Mouse (Mus musculus) ES-E14 (cell line): ENCODE measurements around the gene Apeh. TPM values are rescaled to one million over a fixed set of nuclear protein-coding genes. Genes with fewer than 3 reads are reported as not detected.

ENCODE experiments used
- DNase-seq: peaks from one replicate; pipeline ENCODE4 v3.0.0-alpha.2; 2013; ENCODE audit warnings: low read depth, low spot score
- H3K27ac ChIP-seq: 2 replicates; pipeline ENCODE4 v1.5.1; 2012; ENCODE audit warnings: low read depth, mild to moderate bottlenecking, low read length, moderate library complexity, mixed read lengths; ENCODE audit not compliant: poor library complexity, insufficient read depth, severe bottlenecking
- H3K36me3 ChIP-seq: 2 replicates; pipeline ENCODE4 v1.6.1; 2012; ENCODE audit warnings: mild to moderate bottlenecking, low read length, moderate library complexity, mixed read lengths; ENCODE audit not compliant: control insufficient read depth, poor library complexity, insufficient read depth, severe bottlenecking
- H3K4me1 ChIP-seq, 2 experiments: fragments of 150-350 bp in 1 of 2; sonication (generic) in 1 of 2; 2 replicates each; pipeline ENCODE4 v1.6.1; 2012; ENCODE audit warnings: low read length in 2 of 2, mild to moderate bottlenecking in 1 of 2, mixed read lengths in 1 of 2; ENCODE audit not compliant: control insufficient read depth in 2 of 2, insufficient read depth in 2 of 2, poor library complexity in 1 of 2
- H3K4me3 ChIP-seq, 2 experiments: fragments of 150-350 bp in 1 of 2; sonication (generic) in 1 of 2; 2 replicates each; pipeline ENCODE4 v1.5.1; 2012; ENCODE audit warnings: low read length in 2 of 2, low read depth in 1 of 2, mild to moderate bottlenecking in 1 of 2, mixed read lengths in 1 of 2; ENCODE audit not compliant: insufficient read depth in 1 of 2, poor library complexity in 1 of 2, severe bottlenecking in 1 of 2
- H3K9ac ChIP-seq: 2 replicates; pipeline ENCODE4 v1.6.1; 2012; ENCODE audit warnings: low read depth, mild to moderate bottlenecking, low read length, mixed read lengths; ENCODE audit not compliant: poor library complexity, insufficient read depth, severe bottlenecking
- H3K9me3 ChIP-seq: fragments of 150-350 bp; sonication (generic); 2 replicates; pipeline ENCODE4 v1.6.1; 2012; ENCODE audit warnings: low read depth, mild to moderate bottlenecking, low read length; ENCODE audit not compliant: control insufficient read depth, insufficient read depth
- CHD2 ChIP-seq: IDR thresholded peaks from 2 replicates; pipeline ENCODE4 v1.6.1; 2014; ENCODE audit warnings: mild to moderate bottlenecking, low read depth, low read length, inconsistent platforms
- HCFC1 ChIP-seq: IDR thresholded peaks from 2 replicates; pipeline ENCODE4 v1.6.1; 2012; ENCODE audit warnings: low read length, inconsistent platforms, borderline replicate concordance; ENCODE audit not compliant: insufficient read depth
- MAFK ChIP-seq: IDR thresholded peaks from 2 replicates; pipeline ENCODE4 v1.6.1; 2014; ENCODE audit warnings: mild to moderate bottlenecking, low read depth, low read length, inconsistent platforms; ENCODE audit not compliant: insufficient read depth
- ZC3H11A ChIP-seq: IDR thresholded peaks from 2 replicates; pipeline ENCODE4 v1.6.1; 2012; ENCODE audit warnings: low read depth, mild to moderate bottlenecking, inconsistent platforms, low read length, borderline replicate concordance
- ZNF384 ChIP-seq: IDR thresholded peaks from 2 replicates; pipeline ENCODE4 v1.6.1; 2012; ENCODE audit warnings: low read depth, low read length, inconsistent platforms
- in situ Hi-C, 2 experiments: fragments of 600-800 bp; cut with MboI; formaldehyde crosslinking; loops; one replicate each; pipeline ENCODE4 v1.15.1; 2025; ENCODE audit warnings: low sequenced_read_pairs in 2 of 2, inconsistent platforms in 1 of 2; ENCODE audit not compliant: unreplicated experiment in 2 of 2
- total RNA-seq: library from RNA; depleted of rRNA; stranded (reverse); fragments of 300-350 nt; gene quantifications from 2 replicates; pipeline ENCODE4 v1.2.3, GENCODE M21; 2012

Gene Apeh
- total RNA-seq, 1 experiment: 37.3 TPM

DNA sequence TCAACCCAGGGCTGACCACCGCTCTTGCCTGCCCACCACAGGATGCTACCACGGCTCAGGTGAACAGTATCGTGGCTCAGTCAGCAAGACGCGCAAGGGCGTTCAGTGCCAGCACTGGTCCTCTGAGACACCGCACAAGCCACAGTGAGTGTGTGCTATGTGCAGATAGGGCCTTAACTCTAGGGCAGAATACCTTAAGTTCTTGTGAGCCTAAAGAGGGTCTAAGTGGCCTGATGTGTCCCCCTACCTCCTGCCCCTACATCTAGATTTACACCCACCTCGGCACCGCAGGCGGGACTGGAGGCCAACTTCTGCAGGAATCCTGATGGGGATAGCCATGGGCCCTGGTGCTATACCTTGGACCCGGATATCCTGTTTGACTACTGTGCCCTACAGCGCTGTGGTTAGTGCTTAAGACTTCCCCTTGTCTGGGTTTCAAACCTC lies 11.4 kb downstream of the Apeh start, which contains the start of gene Rnf123:
Gene Rnf123, minus strand, starts transcription at position 359 of the 444 bp plus-strand sequence.
- TF ChIP-seq MAFK (no peak), ZC3H11A (no peak), ZNF384 (no peak), HCFC1 (no peak), CHD2 (no peak)
- Histone ChIP-seq H3K9me3 (no peaks in the 10 kb centered on the region), H3K4me3 (peak within 1 kb of the TSS; percentile 58 to 65), H3K4me1 (peaks cover 0 to 7% of the 10 kb centered on the region in 2 experiments; a peak in 1 of 4 replicates), H3K27ac (no peak within 1 kb of the TSS), H3K9ac (peak within 1 kb of the TSS; percentile 50), H3K36me3 (peaks cover 37% of the 10 kb centered on the region)
- in situ Hi-C loops: no loop called here
- DNase-seq: no peak

DNA sequence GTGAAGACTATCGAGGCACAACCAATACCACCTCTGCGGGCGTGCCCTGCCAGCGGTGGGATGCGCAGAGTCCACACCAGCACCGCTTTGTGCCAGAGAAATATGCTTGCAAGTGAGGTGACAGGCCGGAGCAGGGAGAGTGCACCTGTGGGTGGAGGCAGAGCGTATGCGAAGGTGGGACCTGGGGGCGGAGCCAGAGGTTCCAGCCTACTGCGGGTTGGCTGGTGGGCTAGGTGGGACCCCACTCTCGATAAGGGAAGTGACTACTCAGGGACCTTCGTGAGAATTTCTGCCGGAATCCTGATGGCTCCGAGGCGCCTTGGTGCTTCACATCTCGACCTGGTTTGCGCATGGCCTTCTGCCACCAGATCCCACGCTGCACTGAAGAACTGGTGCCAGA lies 11.9 kb downstream of the Apeh start:
- in situ Hi-C loops: no loop called here
- peaks cover 0 to 7% of the 10 kb centered on the region in 2 experiments; a peak in 1 of 4 replicates for H3K4me1 ChIP-seq
- peak overlapping the region; percentile 50 for H3K9ac ChIP-seq

DNA sequence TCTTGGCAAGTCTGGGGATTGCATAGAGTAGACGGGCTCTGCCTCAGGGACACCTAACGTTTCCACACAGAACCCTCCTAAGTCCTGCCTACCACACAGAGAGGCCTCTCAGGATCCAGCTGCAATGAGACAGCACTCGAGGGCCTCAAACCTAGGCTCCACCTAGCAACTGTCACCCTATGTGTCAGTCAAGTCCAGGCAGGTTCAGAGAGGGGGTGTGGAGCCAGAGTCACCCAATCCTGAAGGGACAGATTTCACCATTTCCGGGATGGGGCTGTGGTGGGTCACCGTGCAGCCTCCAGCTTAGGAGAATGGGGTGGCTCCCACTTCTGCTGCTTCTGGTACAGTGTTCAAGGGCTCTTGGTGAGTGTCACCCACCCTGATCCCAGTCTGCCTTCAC lies 14.2 kb downstream of the Apeh start, which contains the start of gene Mst1:
Gene Mst1, plus strand, starts transcription at position 269 of the 400 bp plus-strand sequence.
- H3K27ac ChIP-seq: no peak within 1 kb of the TSS
- no peak for DNase-seq
- TF ChIP-seq ZNF384 (no peak), CHD2 (no peak), MAFK (no peak), HCFC1 (no peak)
- peak within 1 kb of the TSS; percentile 84 to 87; a peak in 3 of 4 replicates for H3K4me3 ChIP-seq
- H3K4me1 ChIP-seq: peaks cover 0 to 7% of the 10 kb centered on the region in 2 experiments; a peak in 1 of 4 replicates
- H3K36me3 ChIP-seq: peaks cover 11% of the 10 kb centered on the region
- peak within 1 kb of the TSS; percentile 35 for H3K9ac ChIP-seq
- no peaks in the 10 kb centered on the region for H3K9me3 ChIP-seq
- in situ Hi-C loops: no loop called here

More for the DNA sequence above, 11.9 kb downstream of the Apeh start:
- DNase-seq: no peak
- H3K36me3 ChIP-seq: peaks cover 32% of the 10 kb centered on the region
- no peaks in the 10 kb centered on the region for H3K9me3 ChIP-seq
- H3K4me3 ChIP-seq: peak overlapping the region; percentile 58 to 65
- H3K27ac ChIP-seq: no peak overlapping the region
- TF ChIP-seq MAFK (no peak), HCFC1 (no peak), CHD2 (no peak), ZNF384 (no peak), ZC3H11A (no peak)

DNA sequence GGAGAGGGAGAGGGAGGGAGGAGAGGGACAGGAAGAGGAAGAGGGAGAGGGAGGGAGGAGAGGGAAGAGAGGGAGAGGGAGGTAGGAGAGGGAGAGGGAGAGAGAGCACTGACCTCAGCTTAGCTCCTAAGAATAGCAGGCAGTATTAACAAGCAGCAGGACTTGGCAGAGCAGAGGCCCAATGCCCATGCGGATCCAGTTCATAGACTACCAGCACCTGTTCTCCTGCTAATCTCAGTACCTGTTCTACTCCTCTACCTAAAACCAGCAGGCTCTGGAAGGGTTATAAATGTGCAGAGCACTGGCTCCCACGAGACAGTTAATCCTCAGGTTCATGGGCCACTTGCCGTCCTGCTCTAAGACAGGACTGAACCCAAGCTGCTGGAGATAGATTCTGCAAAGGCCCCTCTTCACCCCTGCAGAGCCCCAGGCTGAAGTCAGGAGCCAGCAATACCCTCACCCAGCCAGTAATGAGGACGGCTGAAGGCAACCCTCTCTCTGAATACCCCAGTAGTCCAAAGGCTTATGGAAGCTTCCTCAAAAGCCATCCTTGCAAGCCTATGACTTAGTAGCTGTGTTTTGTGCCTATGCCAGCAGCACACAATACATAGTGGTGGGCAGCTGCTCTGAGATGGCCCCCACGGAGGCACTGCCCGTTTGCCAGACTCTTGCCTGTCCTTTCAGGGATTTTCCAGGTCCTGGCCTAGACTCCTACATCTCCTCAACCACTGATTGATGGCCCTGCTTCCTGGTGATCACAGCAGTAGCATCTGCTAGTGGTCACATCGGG lies 21.1 kb downstream of the Apeh start:
- in situ Hi-C loops: no loop called here
- Histone ChIP-seq H3K36me3 (peaks cover 10% of the 10 kb centered on the region; the same call in 1 of the 2 replicates), H3K9me3 (no peaks in the 10 kb centered on the region), H3K4me3 (no peak overlapping the region), H3K4me1 (no peaks in the 10 kb centered on the region; a peak in 1 of 4 replicates), H3K27ac (no peak overlapping the region), H3K9ac (no peak overlapping the region)
- no peak for DNase-seq
- no peak for TF ChIP-seq ZC3H11A
- no peak for TF ChIP-seq ZNF384
- TF ChIP-seq HCFC1: no peak
- TF ChIP-seq MAFK: no peak
- TF ChIP-seq CHD2: no peak
